Mouse (Mus musculus) ES-Bruce4 (cell line): Measurements from ENCODE around the gene Vdr. TPM values are rescaled to one million over a fixed set of nuclear protein-coding genes. Genes with fewer than 3 reads are reported as not detected.

Source experiments
- H3K27ac ChIP-seq: 2 replicates; pipeline ENCODE4 v1.5.1; 2012; ENCODE audit warnings: low read length, inconsistent platforms; ENCODE audit not compliant: insufficient read depth
- H3K27me3 ChIP-seq: 2 replicates; pipeline ENCODE4 v1.6.1; 2012; ENCODE audit warnings: mild to moderate bottlenecking, low read length, inconsistent platforms; ENCODE audit not compliant: control insufficient read depth, poor library complexity, insufficient read depth, severe bottlenecking
- H3K36me3 ChIP-seq: 2 replicates; pipeline ENCODE4 v1.6.1; 2012; ENCODE audit warnings: inconsistent platforms, mild to moderate bottlenecking, low read length, moderate library complexity; ENCODE audit not compliant: control insufficient read depth, poor library complexity, insufficient read depth, severe bottlenecking
- H3K4me1 ChIP-seq: one replicate; pipeline ENCODE4 v1.8.1; 2011; ENCODE audit warnings: low read length; ENCODE audit not compliant: control insufficient read depth, insufficient read depth
- H3K4me3 ChIP-seq: 2 replicates; pipeline ENCODE4 v1.5.1; 2011; ENCODE audit warnings: low read depth, mild to moderate bottlenecking, low read length
- H3K9ac ChIP-seq: 2 replicates; pipeline ENCODE4 v1.6.1; 2012; ENCODE audit warnings: low read depth, mild to moderate bottlenecking, inconsistent platforms; ENCODE audit not compliant: poor library complexity, severe bottlenecking
- H3K9me3 ChIP-seq: replicated peaks from 2 replicates; pipeline ENCODE4 v1.6.1; 2012; ENCODE audit warnings: mild to moderate bottlenecking, low read length, inconsistent platforms; ENCODE audit not compliant: control insufficient read depth, poor library complexity, insufficient read depth, severe bottlenecking
- CTCF ChIP-seq: IDR thresholded peaks from one replicate; pipeline ENCODE4 v1.8.1; 2011; ENCODE audit warnings: low read depth, low read length
- EP300 ChIP-seq: IDR thresholded peaks from 2 replicates; pipeline ENCODE4 v1.6.1; 2011; ENCODE audit warnings: low read depth, low read length; ENCODE audit not compliant: insufficient read depth
- POLR2A ChIP-seq: IDR thresholded peaks from one replicate; pipeline ENCODE4 v1.8.1; 2011; ENCODE audit warnings: low read length; ENCODE audit not compliant: insufficient read depth
- polyA plus RNA-seq: library from polyadenylated mRNA; stranded (reverse); fragments of >200 nt; gene quantifications from 2 replicates; pipeline ENCODE4 v1.2.4, GENCODE M21; 2011; ENCODE audit warnings: low read depth; ENCODE audit not compliant: missing spikeins, insufficient read depth, insufficient read length

Gene Vdr
- polyA plus RNA-seq, 1 experiment, result 1.6 TPM

- H3K27me3 ChIP-seq, result no peaks in the 10 kb centered on the region
- no peaks in the 10 kb centered on the region for H3K36me3 ChIP-seq
- no peak for TF ChIP-seq POLR2A
- no peak for TF ChIP-seq EP300
- TF ChIP-seq CTCF, result no peak
Measured at GRCm38 (mm10) chr15:97841383-97841782, 69.0 kb downstream of the Vdr start.

GRCm38 (mm10) chr15:97840781-97841180 is 69.6 kb downstream of the Vdr start:
- H3K27ac ChIP-seq, result no peak overlapping the region
- no peaks in the 10 kb centered on the region for H3K36me3 ChIP-seq
- H3K27me3 ChIP-seq, result no peaks in the 10 kb centered on the region
- H3K9me3 ChIP-seq, result no peaks in the 10 kb centered on the region
- no peak overlapping the region for H3K4me3 ChIP-seq
- H3K9ac ChIP-seq, result no peak overlapping the region
- H3K4me1 ChIP-seq, result peaks cover 1% of the 10 kb centered on the region
- TF ChIP-seq EP300, result no peak
- TF ChIP-seq CTCF, result no peak
- no peak for TF ChIP-seq POLR2A

More at GRCm38 (mm10) chr15:97841383-97841782, 69.0 kb downstream of the Vdr start:
- H3K9me3 ChIP-seq, result no peaks in the 10 kb centered on the region
- H3K4me3 ChIP-seq, result no peak overlapping the region
- H3K4me1 ChIP-seq, result peaks cover 1% of the 10 kb centered on the region
- H3K27ac ChIP-seq, result no peak overlapping the region
- H3K9ac ChIP-seq, result no peak overlapping the region

GRCm38 (mm10) chr15:97839991-97840455 is 70.4 kb downstream of the Vdr start:
- Histone ChIP-seq H3K9me3 (no peaks in the 10 kb centered on the region), H3K9ac (no peak overlapping the region), H3K27ac (no peak overlapping the region), H3K27me3 (no peaks in the 10 kb centered on the region), H3K36me3 (no peaks in the 10 kb centered on the region), H3K4me1 (peaks cover 1% of the 10 kb centered on the region), H3K4me3 (no peak overlapping the region)
- TF ChIP-seq CTCF (no peak), POLR2A (no peak), EP300 (peak; percentile 43; the same call in 1 of the 2 replicates)

- H3K36me3 ChIP-seq, result no peaks in the 10 kb centered on the region
- H3K27ac ChIP-seq, result no peak overlapping the region
- H3K4me1 ChIP-seq, result peaks cover 1% of the 10 kb centered on the region
- TF ChIP-seq EP300, result no peak
- TF ChIP-seq POLR2A, result no peak
- no peak for TF ChIP-seq CTCF
- no peaks in the 10 kb centered on the region for H3K27me3 ChIP-seq
- no peak overlapping the region for H3K4me3 ChIP-seq
- no peaks in the 10 kb centered on the region for H3K9me3 ChIP-seq
- no peak overlapping the region for H3K9ac ChIP-seq
Measured at GRCm38 (mm10) chr15:97839473-97839872, 71.0 kb downstream of the Vdr start.

GRCm38 (mm10) chr15:97839012-97839411 is 71.4 kb downstream of the Vdr start:
- no peaks in the 10 kb centered on the region for H3K27me3 ChIP-seq
- no peak overlapping the region for H3K27ac ChIP-seq
- no peak overlapping the region for H3K4me3 ChIP-seq
- no peak overlapping the region for H3K9ac ChIP-seq
- no peaks in the 10 kb centered on the region for H3K9me3 ChIP-seq
- H3K4me1 ChIP-seq, result peaks cover 1% of the 10 kb centered on the region
- TF ChIP-seq POLR2A (no peak), CTCF (no peak), EP300 (no peak)
- H3K36me3 ChIP-seq, result no peaks in the 10 kb centered on the region

GRCm38 (mm10) chr15:97838395-97838794 is 72.0 kb downstream of the Vdr start:
- Histone ChIP-seq H3K9me3 (no peaks in the 10 kb centered on the region), H3K9ac (no peak overlapping the region), H3K27me3 (no peaks in the 10 kb centered on the region), H3K36me3 (no peaks in the 10 kb centered on the region), H3K27ac (no peak overlapping the region), H3K4me3 (no peak overlapping the region), H3K4me1 (peaks cover 1% of the 10 kb centered on the region)
- TF ChIP-seq POLR2A (no peak), CTCF (no peak), EP300 (no peak)
